ENCODE assay signal across 7 mouse cellular contexts in genomic region chrX:38600177-38600994, GRCm38 (mm10). TPM values are rescaled to one million over a fixed set of nuclear protein-coding genes. Genes with fewer than 3 reads are reported as not detected.
A peak's percentile ranks its signal among the peaks of the same experiment; 100 is the strongest.
DNase-seq lines count a peak whose midpoint lies in the region; ATAC-seq lines count a peak whose summit lies in the region.

Gene Mcts1 (plus strand): TSS chrX:38600578.

- peak within 1 kb of the TSS; percentile 38 for H3K27ac ChIP-seq in embryonic facial prominence, embryonic 11.5 days (replicated peaks; ENCODE audit: low read depth, low read length)
- peak within 1 kb of the TSS; percentile 79 for H3K27ac ChIP-seq in limb, embryonic 10.5 days
- H3K27ac ChIP-seq in midbrain, embryonic 13.5 days = peak within 1 kb of the TSS; percentile 87

- WGBS in embryonic facial prominence, embryonic 11.5 days = 18% methylated on average over 24 of the region's 26 CpGs
- WGBS in limb, embryonic 10.5 days = 12% methylated on average over 25 of the region's 26 CpGs
- 20% methylated on average over 26 of the region's 26 CpGs for WGBS in midbrain, embryonic 13.5 days

- DNase-seq in adrenal gland, postnatal 10 days = peak; percentile 75
- peak; percentile 86 for DNase-seq in embryonic facial prominence, embryonic 11.5 days (ENCODE audit: low spot score)
- peak; percentile 82 for DNase-seq in kidney, adult 11 months
- DNase-seq in limb, embryonic 10.5 days (ENCODE audit: low spot score) = peak; percentile 67
- peak; percentile 47 for DNase-seq in spleen, adult 12 weeks (ENCODE audit: low spot score)

- H3K4me1 ChIP-seq in embryonic facial prominence, embryonic 11.5 days (ENCODE audit: control insufficient read depth, insufficient read depth, low read length) = no peaks in the 10 kb centered on the region
- no peaks in the 10 kb centered on the region for H3K4me1 ChIP-seq in limb, embryonic 10.5 days
- H3K4me1 ChIP-seq in midbrain, embryonic 13.5 days (replicated peaks) = no peaks in the 10 kb centered on the region

- H3K4me2 ChIP-seq in embryonic facial prominence, embryonic 11.5 days (ENCODE audit: low read depth, low read length) = peak within 1 kb of the TSS; percentile 33
- peak within 1 kb of the TSS; percentile 53 for H3K4me2 ChIP-seq in midbrain, embryonic 13.5 days (replicated peaks)

- H3K36me3 ChIP-seq in embryonic facial prominence, embryonic 11.5 days (replicated peaks; ENCODE audit: control insufficient read depth, insufficient read depth, low read depth, low read length) = no peaks in the 10 kb centered on the region
- H3K36me3 ChIP-seq in limb, embryonic 10.5 days = no peaks in the 10 kb centered on the region
- no peaks in the 10 kb centered on the region for H3K36me3 ChIP-seq in midbrain, embryonic 13.5 days

- no peaks in the 10 kb centered on the region for H3K27me3 ChIP-seq in embryonic facial prominence, embryonic 11.5 days (ENCODE audit: control insufficient read depth, insufficient read depth, low read length)
- H3K27me3 ChIP-seq in limb, embryonic 10.5 days (ENCODE audit: low read depth, poor library complexity, severe bottlenecking) = no peaks in the 10 kb centered on the region
- H3K27me3 ChIP-seq in midbrain, embryonic 13.5 days = no peaks in the 10 kb centered on the region

- H3K4me3 ChIP-seq in embryonic facial prominence, embryonic 11.5 days (ENCODE audit: low read depth, low read length) = peak within 1 kb of the TSS; percentile 45
- H3K4me3 ChIP-seq in limb, embryonic 10.5 days = peak within 1 kb of the TSS; percentile 56
- peak within 1 kb of the TSS; percentile 48 for H3K4me3 ChIP-seq in midbrain, embryonic 13.5 days (replicated peaks)

- ATAC-seq in embryonic facial prominence, embryonic 11.5 days (replicated peaks; ENCODE audit: insufficient number of reproducible peaks, low FRiP score, low TSS enrichment, low read depth) = peak; percentile 83
- ATAC-seq in granulocyte monocyte progenitor cell, adult 5-6 weeks (replicated peaks; ENCODE audit: poor library complexity, severe bottlenecking) = peak; percentile 99
- peak; percentile 91 for ATAC-seq in midbrain, embryonic 13.5 days

- H3K9ac ChIP-seq in embryonic facial prominence, embryonic 11.5 days (replicated peaks; ENCODE audit: low read length) = peak within 1 kb of the TSS; percentile 62
- peak within 1 kb of the TSS; percentile 50 for H3K9ac ChIP-seq in midbrain, embryonic 13.5 days (replicated peaks)

- no peaks in the 10 kb centered on the region for H3K9me3 ChIP-seq in embryonic facial prominence, embryonic 11.5 days (replicated peaks; ENCODE audit: control insufficient read depth, low read length)
- H3K9me3 ChIP-seq in limb, embryonic 10.5 days (replicated peaks) = no peaks in the 10 kb centered on the region
- no peaks in the 10 kb centered on the region for H3K9me3 ChIP-seq in midbrain, embryonic 13.5 days

RNA-seq across cellular contexts. Expression of gene Mcts1, which starts in this region (rescaled TPM):
- total RNA-seq in adrenal gland, postnatal 10 days (2021) = 10 to 100 TPM; 87.5 to 93.6 TPM
- polyA plus RNA-seq in embryonic facial prominence, embryonic 11.5 days (2014; fragmentation: Nextera tagmentation; extraction: Ambion mirVana) = 94.1 and 105 TPM in 2 replicates
- 107 and 143 TPM in 2 replicates for total RNA-seq in granulocyte monocyte progenitor cell, adult 5-6 weeks (2014; fragmentation: Nextera tagmentation)
- 59.6 and 80.6 TPM in 2 replicates for total RNA-seq in granulocyte monocyte progenitor cell, adult 5-6 weeks (2017)
- polyA plus RNA-seq in limb, embryonic 10.5 days (2016; fragmentation: Nextera tagmentation; extraction: Ambion mirVana) = 72.2 and 72.9 TPM in 2 replicates
- 162 and 168 TPM in 2 replicates for polyA plus RNA-seq in midbrain, embryonic 13.5 days (2015; fragmentation: Nextera tagmentation; extraction: Ambion mirVana)

Comparison
In these comparisons a context has a peak if more than half of its experiments do, and no peak if none do; other contexts are left out.
1. Peak in every context shown above with its lines: DNase-seq, ATAC-seq, H3K4me3 ChIP-seq and H3K27ac ChIP-seq.